27 mouse cellular contexts compared by ENCODE assay signal in genomic region chr14:23882001-23882400, GRCm38 (mm10).
A peak's percentile ranks its signal among the peaks of the same experiment; 100 is the strongest.
DNase-seq lines count a peak whose midpoint lies in the region; ATAC-seq and TF ChIP-seq lines count a peak whose summit lies in the region.
"Had no signal": no experiment of that assay in that cellular context is flagged by ENCODE, and none has a peak within 500 bp of the region (broad histone marks: within the 10 kb centered on the region; RNA-seq: fewer than 3 reads in every experiment).

No protein-coding gene starts in this region.

- intact Hi-C loops in heart, adult 2 months (cut with DNase I), result no loop called here
- intact Hi-C loops in heart, postnatal 25 days (cut with DNase I), result no loop called here

- no peak for TF ChIP-seq CTCF in heart, adult 2 months (IDR thresholded peaks at IDR 0.05)

- no peaks in the 10 kb centered on the region for H3K79me2 ChIP-seq in heart, adult 2 months (replicated peaks; ENCODE audit: control insufficient read depth, insufficient read depth, low read length)

- peak in 1 of 2 experiments; percentile 10 for DNase-seq in heart, adult 2 months
- no peak for DNase-seq in heart, postnatal 25 days (ENCODE audit: low spot score)
- DNase-seq in fat pad, adult 2 months (ENCODE audit: extremely low read depth, low read depth, low spot score), result peak; percentile 31
- DNase-seq in gastrocnemius, adult 8-10 months (ENCODE audit: low spot score in 2 of 2), result peak; percentile 77 to 84
- peak; percentile 45 for DNase-seq in gonadal fat pad, adult 2 months (ENCODE audit: low read depth)
- no peak for DNase-seq in kidney, adult 18-20 months
- DNase-seq: adrenal gland, postnatal 14 days; cerebellum, adult 11 months; cerebellum, adult 9-11 months; forebrain, postnatal 0 days; kidney, adult 8-10 months; kidney, postnatal 14 days; right cerebral cortex, postnatal 25 days; spleen, adult 18-20 months; thymus, postnatal 4 days had no signal

- TF ChIP-seq POLR2A in heart, adult 2 months (IDR thresholded peaks at IDR 0.05; ENCODE audit: insufficient read depth, low read depth, low read length), result no peak

- no peaks in the 10 kb centered on the region for H3K9me3 ChIP-seq in kidney, embryonic 14.5 days (ENCODE audit: control insufficient read depth, low read length)
- H3K9me3 ChIP-seq: embryonic facial prominence, embryonic 13.5 days; forebrain, embryonic 12.5 days; hindbrain, embryonic 10.5 days; intestine, embryonic 15.5 days; lung, embryonic 15.5 days; midbrain, embryonic 10.5 days; midbrain, embryonic 15.5 days had no signal

- no peak for ATAC-seq in kidney, embryonic 14.5 days (ENCODE audit: low FRiP score, low TSS enrichment)
- ATAC-seq: CD4-positive, CD25-positive, alpha-beta regulatory T cell, adult 4 months; forebrain, postnatal 0 days; hindbrain, embryonic 16.5 days; intestine, embryonic 15.5 days; midbrain, embryonic 15.5 days had no signal

- peaks cover 2% of the 10 kb centered on the region; the same call in 1 of the 2 replicates for H3K4me1 ChIP-seq in heart, adult 2 months (ENCODE audit: control insufficient read depth, insufficient read depth, low read length)
- H3K4me1 ChIP-seq in kidney, embryonic 14.5 days (ENCODE audit: control insufficient read depth, insufficient read depth, low read length), result peaks cover 6% of the 10 kb centered on the region; the same call in 1 of the 2 replicates
- H3K4me1 ChIP-seq: forebrain, embryonic 12.5 days; intestine, embryonic 15.5 days; lung, embryonic 15.5 days; midbrain, embryonic 10.5 days; midbrain, embryonic 15.5 days had no signal

- H3K27me3 ChIP-seq in heart, adult 2 months (ENCODE audit: control insufficient read depth, insufficient read depth, low read length), result no peaks in the 10 kb centered on the region
- no peaks in the 10 kb centered on the region for H3K27me3 ChIP-seq in kidney, embryonic 14.5 days (ENCODE audit: control insufficient read depth, insufficient read depth, low read length)
- H3K27me3 ChIP-seq: embryonic facial prominence, embryonic 13.5 days; forebrain, embryonic 12.5 days; intestine, embryonic 15.5 days; lung, embryonic 15.5 days; midbrain, embryonic 15.5 days had no signal

- no peak overlapping the region for H3K9ac ChIP-seq in heart, adult 2 months (ENCODE audit: low read depth, low read length)
- H3K9ac ChIP-seq in kidney, embryonic 14.5 days (ENCODE audit: low read depth, low read length), result no peak overlapping the region
- H3K9ac ChIP-seq: embryonic facial prominence, embryonic 13.5 days; forebrain, embryonic 12.5 days; forebrain, postnatal 0 days; intestine, embryonic 15.5 days; lung, embryonic 15.5 days; midbrain, embryonic 15.5 days had no signal

- H3K4me3 ChIP-seq in heart, adult 2 months, result no peak overlapping the region
- H3K4me3 ChIP-seq in kidney, embryonic 14.5 days (ENCODE audit: low read length), result no peak overlapping the region
- H3K4me3 ChIP-seq: embryonic facial prominence, embryonic 13.5 days; forebrain, embryonic 12.5 days; hindbrain, embryonic 10.5 days; intestine, embryonic 15.5 days; lung, embryonic 15.5 days; midbrain, embryonic 10.5 days; midbrain, embryonic 15.5 days had no signal

- no peak overlapping the region for H3K27ac ChIP-seq in heart, adult 2 months
- no peak overlapping the region for H3K27ac ChIP-seq in kidney, embryonic 14.5 days (ENCODE audit: low read depth, low read length)
- H3K27ac ChIP-seq: embryonic facial prominence, embryonic 13.5 days; forebrain, embryonic 12.5 days; hindbrain, embryonic 10.5 days; intestine, embryonic 15.5 days; lung, embryonic 15.5 days; midbrain, embryonic 10.5 days; midbrain, embryonic 15.5 days had no signal

- 0 out of 2 replicates have a peak, but pooled peaks have one; percentile 19 for TF ChIP-seq EP300 in heart, adult 2 months (IDR thresholded peaks at IDR 0.05; ENCODE audit: insufficient read depth, low read depth, low read length)

- WGBS in heart, adult 2 months, result 79% methylated on average over 1 of the region's 1 CpGs
- WGBS in kidney, embryonic 14.5 days, result 84% methylated on average over 1 of the region's 1 CpGs

- H3K4me2 ChIP-seq in kidney, embryonic 14.5 days (replicated peaks; ENCODE audit: low read depth, low read length), result no peak overlapping the region
- H3K4me2 ChIP-seq: embryonic facial prominence, embryonic 13.5 days; forebrain, embryonic 12.5 days; heart, embryonic 11.5 days; intestine, embryonic 15.5 days; liver, embryonic 11.5 days; lung, embryonic 15.5 days; midbrain, embryonic 15.5 days had no signal

- H3K36me3 ChIP-seq in heart, adult 2 months (ENCODE audit: control insufficient read depth, insufficient read depth, low read length), result no peaks in the 10 kb centered on the region
- H3K36me3 ChIP-seq in kidney, embryonic 14.5 days (ENCODE audit: control insufficient read depth, insufficient read depth, low read length), result no peaks in the 10 kb centered on the region
- H3K36me3 ChIP-seq: embryonic facial prominence, embryonic 13.5 days; forebrain, embryonic 12.5 days; hindbrain, embryonic 10.5 days; intestine, embryonic 15.5 days; lung, embryonic 15.5 days; midbrain, embryonic 10.5 days; midbrain, embryonic 15.5 days had no signal

Comparison
In these comparisons a context has a peak if more than half of its experiments do, and no peak if none do; other contexts are left out.
1. DNase-seq: peak in fat pad, adult 2 months (single experiment), gastrocnemius, adult 8-10 months (2 of 2) and gonadal fat pad, adult 2 months (single experiment); none in heart, postnatal 25 days (single experiment) and kidney, adult 18-20 months (single experiment).